Mouse (Mus musculus) hindbrain, embryonic 10.5 days (tissue): ENCODE measurements around the gene Sergef. TPM values are rescaled to one million over a fixed set of nuclear protein-coding genes. Genes with fewer than 3 reads are reported as not detected.
A peak's percentile ranks its signal among the peaks of the same experiment; 100 is the strongest.

Experiments
- DNase-seq: peaks from one replicate; pipeline ENCODE4 v3.0.0-alpha.2; 2017; ENCODE audit warnings: low spot score
- H3K27ac ChIP-seq: fragments of 300-500 bp; sonication (generic); 2 replicates; pipeline ENCODE4 v1.5.1; 2016; ENCODE audit warnings: mild to moderate bottlenecking, moderate library complexity
- H3K27me3 ChIP-seq: fragments of 300-500 bp; sonication (generic); 2 replicates; pipeline ENCODE4 v1.6.1; 2016; ENCODE audit warnings: mild to moderate bottlenecking; ENCODE audit not compliant: poor library complexity, insufficient read depth, severe bottlenecking
- H3K36me3 ChIP-seq: fragments of 300-500 bp; sonication (generic); 2 replicates; pipeline ENCODE4 v1.6.1; 2016; ENCODE audit warnings: mild to moderate bottlenecking, moderate library complexity
- H3K4me1 ChIP-seq: fragments of 300-500 bp; sonication (generic); replicated peaks from 2 replicates; pipeline ENCODE4 v1.6.1; 2016; ENCODE audit warnings: mild to moderate bottlenecking
- H3K4me3 ChIP-seq: fragments of 300-500 bp; sonication (generic); 2 replicates; pipeline ENCODE4 v1.5.1; 2016; ENCODE audit warnings: mild to moderate bottlenecking, moderate library complexity
- H3K9me3 ChIP-seq: fragments of 300-500 bp; sonication (generic); 2 replicates; pipeline ENCODE4 v1.6.1; 2016; ENCODE audit warnings: mild to moderate bottlenecking, moderate library complexity
- WGBS: fragments of 180-500 bp; shearing (Covaris S2); methylation state at CpG from one replicate; pipeline ENCODE4 v1.1.7; 2016; 5-methylcytosine and 5-hydroxymethylcytosine counted together
- polyA plus RNA-seq: library from polyadenylated mRNA; unstranded; fragments of >200 nt; fragmentation: Nextera tagmentation; extraction: Ambion mirVana; gene quantifications from 2 replicates; pipeline ENCODE4 v1.2.1, GENCODE M21; 2016

Gene Sergef
- polyA plus RNA-seq, 1 experiment from 2014 or later: 18.7 TPM

DNA sequence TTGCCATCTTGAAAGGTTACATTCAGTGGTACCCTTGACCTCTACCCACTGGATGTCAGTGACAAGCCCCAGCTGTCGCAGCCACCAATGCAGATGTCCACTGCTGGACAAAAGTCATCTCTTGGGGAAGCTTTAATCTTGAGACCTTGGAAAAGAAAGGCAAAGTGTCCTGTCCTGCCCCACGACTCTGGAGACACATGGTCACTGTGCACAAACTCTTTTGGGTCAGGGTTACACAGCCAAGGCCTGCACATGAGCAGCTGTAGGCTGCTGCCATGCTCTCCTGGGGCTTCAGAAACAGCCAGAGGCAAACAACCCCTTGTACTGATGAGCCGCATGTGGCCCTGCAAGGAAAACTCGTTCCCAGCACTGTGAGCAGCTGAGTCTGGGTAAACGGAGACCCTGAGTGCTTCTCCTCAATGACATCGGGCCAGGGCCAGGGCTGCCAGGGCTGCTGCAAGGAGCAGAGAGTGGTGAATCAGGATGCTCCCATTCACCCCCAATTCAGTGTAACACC lies 27.1 kb downstream of the Sergef start:
- Histone ChIP-seq H3K9me3 (no peaks in the 10 kb centered on the region), H3K27ac (no peak overlapping the region), H3K27me3 (no peaks in the 10 kb centered on the region), H3K4me3 (no peak overlapping the region), H3K4me1 (no peaks in the 10 kb centered on the region), H3K36me3 (peaks cover 16% of the 10 kb centered on the region)
- DNase-seq: no peak
- 71% methylated on average over 6 of the region's 6 CpGs for WGBS

GRCm38 (mm10) chr7:46611970-46612369 lies 27.6 kb downstream of the Sergef start:
- H3K4me1 ChIP-seq: no peaks in the 10 kb centered on the region
- H3K36me3 ChIP-seq: peaks cover 16% of the 10 kb centered on the region
- no peak for DNase-seq
- H3K27me3 ChIP-seq: no peaks in the 10 kb centered on the region
- H3K9me3 ChIP-seq: no peaks in the 10 kb centered on the region
- WGBS: 89% methylated on average over 9 of the region's 9 CpGs
- no peak overlapping the region for H3K27ac ChIP-seq
- no peak overlapping the region for H3K4me3 ChIP-seq

DNA sequence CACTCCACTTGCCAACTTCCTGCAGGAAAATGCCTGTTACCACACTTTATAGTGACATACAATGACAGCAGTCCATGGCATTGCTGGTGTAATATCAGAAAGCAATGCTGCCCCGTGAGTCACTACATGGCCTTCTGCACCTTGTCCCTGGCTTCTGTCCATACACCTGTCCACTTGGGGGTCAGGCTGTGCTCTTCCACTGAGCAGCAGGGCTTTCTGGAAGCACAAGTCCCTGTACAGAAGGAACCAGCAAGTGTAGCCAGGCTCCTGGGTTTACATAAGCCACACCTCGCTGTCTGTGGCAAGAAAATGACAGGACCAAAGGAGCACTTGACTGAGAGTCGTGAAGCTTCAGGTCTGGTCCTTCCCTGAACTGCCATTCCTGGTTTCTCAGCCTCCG lies 30.3 kb downstream of the Sergef start:
- H3K4me3 ChIP-seq: no peak overlapping the region
- no peak overlapping the region for H3K27ac ChIP-seq
- DNase-seq: no peak
- H3K4me1 ChIP-seq: peaks cover 3% of the 10 kb centered on the region; the same call in 1 of the 2 replicates
- WGBS: 91% methylated on average over 4 of the region's 4 CpGs
- H3K27me3 ChIP-seq: no peaks in the 10 kb centered on the region; the same call in 1 of the 2 replicates
- peaks cover 13% of the 10 kb centered on the region for H3K36me3 ChIP-seq
- H3K9me3 ChIP-seq: no peaks in the 10 kb centered on the region

- Histone ChIP-seq H3K27ac (no peak overlapping the region), H3K27me3 (no peaks in the 10 kb centered on the region; the same call in 1 of the 2 replicates), H3K4me3 (no peak overlapping the region), H3K9me3 (no peaks in the 10 kb centered on the region), H3K36me3 (peaks cover 8% of the 10 kb centered on the region; the same call in 1 of the 2 replicates), H3K4me1 (peaks cover 10% of the 10 kb centered on the region; the same call in 1 of the 2 replicates)
- DNase-seq: peak; percentile 66
- WGBS: 64% methylated on average over 11 of the region's 11 CpGs
Measured at GRCm38 (mm10) chr7:46607428-46608055, 32.1 kb downstream of the Sergef start.

GRCm38 (mm10) chr7:46607031-46607426 lies 32.6 kb downstream of the Sergef start:
- WGBS: 69% methylated on average over 8 of the region's 8 CpGs

DNA sequence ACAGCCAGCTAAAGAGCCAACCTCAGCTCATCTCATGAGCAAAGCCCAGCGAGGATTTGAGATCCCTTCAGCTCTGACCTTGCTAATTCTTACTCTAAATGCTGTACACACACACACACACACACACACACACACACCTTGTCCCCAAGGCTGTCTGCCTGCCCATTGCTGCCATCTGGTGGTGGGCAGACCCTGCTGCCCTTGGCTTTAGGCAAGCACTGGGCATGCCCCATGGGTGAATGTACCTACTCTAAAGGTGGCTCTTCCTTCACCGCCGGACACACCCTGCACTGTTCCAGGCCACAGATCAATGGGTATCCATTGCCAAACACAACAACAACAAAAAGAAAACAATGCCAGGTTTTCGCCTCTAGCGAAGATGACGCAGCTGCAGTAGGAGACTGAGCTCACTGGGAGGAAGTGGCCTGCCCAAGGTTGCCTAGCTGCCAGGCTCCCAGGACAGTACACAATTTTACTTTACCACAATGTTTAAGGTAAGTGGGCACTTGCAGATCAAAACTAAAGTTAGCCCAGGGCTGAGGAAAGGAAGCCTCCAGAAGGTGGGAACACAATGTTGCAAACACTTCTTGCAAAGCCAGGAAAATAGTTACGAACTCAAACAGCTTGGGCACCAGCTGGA lies 33.1 kb downstream of the Sergef start:
- WGBS: 86% methylated on average over 7 of the region's 7 CpGs
- peaks cover 20% of the 10 kb centered on the region for H3K4me1 ChIP-seq
- H3K27me3 ChIP-seq: no peaks in the 10 kb centered on the region; the same call in 1 of the 2 replicates
- no peak overlapping the region for H3K27ac ChIP-seq
- H3K36me3 ChIP-seq: peaks cover 2% of the 10 kb centered on the region; the same call in 1 of the 2 replicates
- no peak overlapping the region for H3K4me3 ChIP-seq
- no peaks in the 10 kb centered on the region for H3K9me3 ChIP-seq
- DNase-seq: peak; percentile 72

More at GRCm38 (mm10) chr7:46607031-46607426, 32.6 kb downstream of the Sergef start:
- H3K4me1 ChIP-seq: peaks cover 15% of the 10 kb centered on the region
- no peak overlapping the region for H3K27ac ChIP-seq
- no peak overlapping the region for H3K4me3 ChIP-seq
- DNase-seq: no peak
- H3K36me3 ChIP-seq: peaks cover 2% of the 10 kb centered on the region; the same call in 1 of the 2 replicates
- H3K27me3 ChIP-seq: no peaks in the 10 kb centered on the region; the same call in 1 of the 2 replicates
- H3K9me3 ChIP-seq: no peaks in the 10 kb centered on the region

GRCm38 (mm10) chr7:46603051-46603450 lies 36.6 kb downstream of the Sergef start:
- peak overlapping the region; percentile 78 for H3K27ac ChIP-seq

DNA sequence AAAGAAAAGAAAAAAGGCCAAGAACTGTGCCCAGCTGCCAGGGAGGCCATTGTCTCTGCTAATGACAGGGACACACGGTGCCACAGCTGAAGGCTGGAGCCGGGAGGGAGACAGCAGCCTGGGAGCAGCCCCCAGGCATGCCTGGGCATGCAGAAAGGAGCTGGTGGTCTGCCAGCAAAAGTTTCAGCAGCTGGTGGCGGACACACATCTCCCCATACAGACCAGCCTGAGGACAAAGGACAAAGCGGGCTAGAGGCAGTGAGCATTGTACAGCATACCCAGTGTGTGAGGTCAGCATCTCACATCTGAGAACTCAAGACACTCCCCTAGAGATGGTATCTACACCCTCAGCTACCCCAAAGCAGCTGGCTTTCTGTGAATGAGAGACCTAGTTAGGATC lies 37.5 kb downstream of the Sergef start:
- peak; percentile 16 for DNase-seq
- Histone ChIP-seq H3K4me3 (no peak overlapping the region), H3K27ac (peak overlapping the region; percentile 78), H3K9me3 (no peaks in the 10 kb centered on the region), H3K36me3 (no peaks in the 10 kb centered on the region; the same call in 1 of the 2 replicates), H3K4me1 (peaks cover 30% of the 10 kb centered on the region), H3K27me3 (no peaks in the 10 kb centered on the region; the same call in 1 of the 2 replicates)
- WGBS: 56% methylated on average over 4 of the region's 4 CpGs

More at GRCm38 (mm10) chr7:46603051-46603450, 36.6 kb downstream of the Sergef start:
- Histone ChIP-seq H3K9me3 (no peaks in the 10 kb centered on the region), H3K36me3 (no peaks in the 10 kb centered on the region; the same call in 1 of the 2 replicates), H3K27me3 (no peaks in the 10 kb centered on the region; the same call in 1 of the 2 replicates), H3K4me1 (peaks cover 30% of the 10 kb centered on the region), H3K4me3 (no peak overlapping the region)
- 85% methylated on average over 7 of the region's 7 CpGs for WGBS
- DNase-seq: no peak

DNA sequence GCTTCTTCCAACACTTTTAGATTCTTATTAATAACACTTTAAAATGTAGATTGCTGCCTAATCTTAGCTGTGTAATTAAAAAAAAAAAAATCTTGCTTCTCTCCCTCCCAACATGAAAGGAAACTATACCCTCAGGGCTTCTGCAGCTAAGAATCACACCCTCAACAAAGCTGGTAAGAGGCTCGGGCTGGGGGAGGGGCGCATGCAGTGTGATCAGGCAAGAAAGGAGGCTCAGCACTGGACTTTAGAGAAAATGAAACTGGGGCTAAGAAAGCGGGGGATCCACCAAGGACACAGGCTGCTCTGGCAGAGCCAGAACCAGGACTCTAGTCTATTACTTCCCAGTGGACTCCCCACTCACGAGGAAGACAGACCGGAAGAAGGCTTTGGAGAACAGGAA lies 38.5 kb downstream of the Sergef start:
- peaks cover 30% of the 10 kb centered on the region for H3K4me1 ChIP-seq
- H3K4me3 ChIP-seq: no peak overlapping the region
- no peaks in the 10 kb centered on the region; the same call in 1 of the 2 replicates for H3K36me3 ChIP-seq
- H3K9me3 ChIP-seq: no peaks in the 10 kb centered on the region
- no peaks in the 10 kb centered on the region; the same call in 1 of the 2 replicates for H3K27me3 ChIP-seq
- peak overlapping the region; percentile 78 for H3K27ac ChIP-seq
- peak; percentile 10 for DNase-seq
- WGBS: 68% methylated on average over 5 of the region's 5 CpGs

DNA sequence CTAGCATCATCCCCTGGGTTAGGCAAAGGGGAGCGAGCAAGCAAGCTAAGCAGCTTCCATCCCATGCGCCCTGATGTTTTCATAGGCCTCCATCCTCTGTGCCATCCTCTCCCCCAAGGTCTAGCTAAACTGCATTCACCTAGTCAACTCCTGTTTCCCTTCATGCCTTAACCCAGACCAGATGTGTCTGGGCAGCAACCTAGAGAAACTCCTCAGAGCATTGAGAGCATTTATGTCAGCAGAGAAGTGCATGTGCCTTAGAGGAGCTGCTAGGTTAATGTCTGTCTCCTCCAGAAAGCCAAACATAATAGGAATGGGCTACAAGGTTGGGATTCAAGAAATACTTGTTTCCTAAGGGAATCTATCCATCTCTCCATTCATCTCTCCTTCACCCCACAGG lies 42.6 kb downstream of the Sergef start:
- Histone ChIP-seq H3K27ac (no peak overlapping the region), H3K4me3 (no peak overlapping the region), H3K27me3 (no peaks in the 10 kb centered on the region), H3K9me3 (no peaks in the 10 kb centered on the region), H3K36me3 (no peaks in the 10 kb centered on the region), H3K4me1 (peaks cover 15% of the 10 kb centered on the region)
- no peak for DNase-seq
- 87% methylated on average over 2 of the region's 2 CpGs for WGBS

- no peaks in the 10 kb centered on the region for H3K27me3 ChIP-seq
- no peak overlapping the region for H3K4me3 ChIP-seq
- peaks cover 4% of the 10 kb centered on the region; the same call in 1 of the 2 replicates for H3K36me3 ChIP-seq
- peaks cover 5% of the 10 kb centered on the region; the same call in 1 of the 2 replicates for H3K4me1 ChIP-seq
- no peak overlapping the region for H3K27ac ChIP-seq
- no peak for DNase-seq
- WGBS: 93% methylated on average over 7 of the region's 7 CpGs
- no peaks in the 10 kb centered on the region for H3K9me3 ChIP-seq
Measured at GRCm38 (mm10) chr7:46591546-46591945, 48.1 kb downstream of the Sergef start.

GRCm38 (mm10) chr7:46589181-46589580 lies 50.4 kb downstream of the Sergef start:
- WGBS: 89% methylated on average over 12 of the region's 12 CpGs
- Histone ChIP-seq H3K27me3 (no peaks in the 10 kb centered on the region), H3K27ac (no peak overlapping the region), H3K4me1 (peaks cover 5% of the 10 kb centered on the region; the same call in 1 of the 2 replicates), H3K36me3 (peaks cover 4% of the 10 kb centered on the region; the same call in 1 of the 2 replicates), H3K9me3 (no peaks in the 10 kb centered on the region), H3K4me3 (no peak overlapping the region)
- DNase-seq: no peak

DNA sequence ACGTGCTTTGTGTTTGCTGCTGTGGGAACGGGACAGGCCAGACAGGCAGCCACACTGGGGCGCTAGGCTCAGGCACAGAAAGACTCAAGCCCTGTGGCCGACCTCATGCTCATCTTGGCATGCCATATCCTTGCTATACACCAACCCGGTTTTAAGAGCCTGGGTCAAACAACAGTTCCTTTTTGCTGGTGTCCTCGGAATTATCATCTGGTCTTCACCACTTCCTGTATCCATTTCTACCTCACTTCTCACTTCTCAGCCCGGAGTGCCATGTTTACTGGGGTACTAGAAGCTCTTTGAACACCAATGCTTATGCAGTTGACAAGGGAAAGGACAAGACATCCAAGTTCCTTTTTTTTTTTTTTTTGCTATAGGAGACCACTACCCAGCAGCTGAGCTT lies 51.6 kb downstream of the Sergef start:
- Histone ChIP-seq H3K36me3 (peaks cover 4% of the 10 kb centered on the region; the same call in 1 of the 2 replicates), H3K27me3 (no peaks in the 10 kb centered on the region), H3K27ac (peak overlapping the region; percentile 40; the same call in 1 of the 2 replicates), H3K9me3 (no peaks in the 10 kb centered on the region), H3K4me3 (no peak overlapping the region), H3K4me1 (peaks cover 5% of the 10 kb centered on the region; the same call in 1 of the 2 replicates)
- no peak for DNase-seq
- 76% methylated on average over 7 of the region's 7 CpGs for WGBS
